ENCODE assay signal across 9 mouse cellular contexts in genomic region chr10:18446359-18446820, GRCm38 (mm10).
A peak's percentile ranks its signal among the peaks of the same experiment; 100 is the strongest.
DNase-seq lines count a peak whose midpoint lies in the region; ATAC-seq and TF ChIP-seq lines count a peak whose summit lies in the region.
"Had no signal": no experiment of that assay in that cellular context is flagged by ENCODE, and none has a peak within 500 bp of the region (broad histone marks: within the 10 kb centered on the region; RNA-seq: fewer than 3 reads in every experiment).

No protein-coding gene starts in this region.

- no peak for TF ChIP-seq CTCF in liver, postnatal 0 days (IDR thresholded peaks at IDR 0.05; ENCODE audit: low read depth)
- TF ChIP-seq CTCF in heart, postnatal 0 days (IDR thresholded peaks at IDR 0.05; ENCODE audit: low read depth) = no peak

- no peak for DNase-seq in liver, postnatal 0 days
- DNase-seq in embryonic facial prominence, embryonic 10.5 days (ENCODE audit: low spot score) = peak; percentile 67
- DNase-seq in heart, postnatal 0 days (ENCODE audit: low spot score) = peak; percentile 73
- DNase-seq in adrenal gland, adult 8-10 months = no peak
- no peak for DNase-seq in thymus, postnatal 4 days
- DNase-seq in urinary bladder, postnatal 36 days (ENCODE audit: low spot score in 2 of 2) = no peak
- DNase-seq: thymus, postnatal 36 days had no signal

- 32% methylated on average over 5 of the region's 7 CpGs for WGBS in liver, embryonic 12.5 days (ENCODE audit: insufficient replicate concordance)
- 44% methylated on average over 5 of the region's 7 CpGs for WGBS in liver, postnatal 0 days (ENCODE audit: insufficient replicate concordance)
- WGBS in embryonic facial prominence, embryonic 10.5 days = 10% methylated on average over 6 of the region's 7 CpGs
- 11% methylated on average over 5 of the region's 7 CpGs for WGBS in heart, postnatal 0 days
- WGBS in midbrain, embryonic 16.5 days = 4% methylated on average over 4 of the region's 7 CpGs

- TF ChIP-seq EP300 in liver, postnatal 0 days (IDR thresholded peaks at IDR 0.05; ENCODE audit: low read depth) = no peak
- TF ChIP-seq EP300 in heart, postnatal 0 days (IDR thresholded peaks at IDR 0.05; ENCODE audit: low read depth) = no peak; the same call in 1 of the 2 replicates

- peak overlapping the region; percentile 58 for H3K27ac ChIP-seq in liver, embryonic 12.5 days
- no peak overlapping the region for H3K27ac ChIP-seq in liver, postnatal 0 days (ENCODE audit: low read depth)
- peak overlapping the region; percentile 57 for H3K27ac ChIP-seq in embryonic facial prominence, embryonic 10.5 days (replicated peaks)
- H3K27ac ChIP-seq in heart, postnatal 0 days (ENCODE audit: low read depth) = peak overlapping the region; percentile 98
- peak overlapping the region; percentile 11; the same call in 1 of the 2 replicates for H3K27ac ChIP-seq in midbrain, embryonic 16.5 days (ENCODE audit: low read length)

- no peaks in the 10 kb centered on the region for H3K27me3 ChIP-seq in liver, embryonic 12.5 days (replicated peaks)
- H3K27me3 ChIP-seq in liver, postnatal 0 days (ENCODE audit: insufficient read depth, low read length) = no peaks in the 10 kb centered on the region
- no peaks in the 10 kb centered on the region for H3K27me3 ChIP-seq in embryonic facial prominence, embryonic 10.5 days (replicated peaks; ENCODE audit: low read depth, poor library complexity, severe bottlenecking)
- H3K27me3 ChIP-seq in heart, postnatal 0 days (ENCODE audit: control insufficient read depth, insufficient read depth, low read length) = no peaks in the 10 kb centered on the region
- H3K27me3 ChIP-seq in midbrain, embryonic 16.5 days (ENCODE audit: control insufficient read depth, insufficient read depth, low read depth, low read length) = no peaks in the 10 kb centered on the region

- H3K9ac ChIP-seq in liver, embryonic 12.5 days = peak overlapping the region; percentile 17; the same call in 1 of the 2 replicates
- H3K9ac ChIP-seq in liver, postnatal 0 days (replicated peaks) = no peak overlapping the region
- peak overlapping the region; percentile 53; the same call in 1 of the 2 replicates for H3K9ac ChIP-seq in heart, postnatal 0 days (replicated peaks; ENCODE audit: low read depth, low read length)
- no peak overlapping the region for H3K9ac ChIP-seq in midbrain, embryonic 16.5 days (ENCODE audit: low read depth, low read length)

- H3K4me2 ChIP-seq in liver, embryonic 12.5 days = peak overlapping the region; percentile 32; the same call in 1 of the 2 replicates
- H3K4me2 ChIP-seq in liver, postnatal 0 days (ENCODE audit: low read depth, low read length) = no peak overlapping the region
- peak overlapping the region; percentile 52 for H3K4me2 ChIP-seq in heart, postnatal 0 days (ENCODE audit: low read depth, low read length)
- H3K4me2 ChIP-seq in midbrain, embryonic 16.5 days (ENCODE audit: low read length) = peak overlapping the region; percentile 18; the same call in 1 of the 2 replicates

- H3K36me3 ChIP-seq in liver, embryonic 12.5 days = no peaks in the 10 kb centered on the region
- H3K36me3 ChIP-seq in liver, postnatal 0 days (replicated peaks; ENCODE audit: insufficient read depth, low read length) = no peaks in the 10 kb centered on the region
- no peaks in the 10 kb centered on the region for H3K36me3 ChIP-seq in embryonic facial prominence, embryonic 10.5 days (replicated peaks)
- no peaks in the 10 kb centered on the region for H3K36me3 ChIP-seq in heart, postnatal 0 days (replicated peaks; ENCODE audit: control insufficient read depth, insufficient read depth, low read length)
- H3K36me3 ChIP-seq in midbrain, embryonic 16.5 days (ENCODE audit: control insufficient read depth, insufficient read depth, low read length) = 0 out of 2 replicates have a peak, but pooled peaks cover 2% of the 10 kb centered on the region

- H3K4me3 ChIP-seq in liver, embryonic 12.5 days = no peak overlapping the region
- no peak overlapping the region for H3K4me3 ChIP-seq in liver, postnatal 0 days (ENCODE audit: low read depth, low read length)
- H3K4me3 ChIP-seq in embryonic facial prominence, embryonic 10.5 days = peak overlapping the region; percentile 13; the same call in 1 of the 2 replicates
- H3K4me3 ChIP-seq in heart, postnatal 0 days (ENCODE audit: low read depth, low read length) = peak overlapping the region; percentile 10
- no peak overlapping the region for H3K4me3 ChIP-seq in midbrain, embryonic 16.5 days (ENCODE audit: low read depth, low read length)

- peak; percentile 47; the same call in 1 of the 2 replicates for ATAC-seq in liver, embryonic 12.5 days
- no peak for ATAC-seq in liver, postnatal 0 days
- ATAC-seq in heart, postnatal 0 days (ENCODE audit: insufficient read depth, low read depth) = peak; percentile 37
- ATAC-seq in midbrain, embryonic 16.5 days = peak; percentile 43; the same call in 1 of the 2 replicates

- peaks cover 34% of the 10 kb centered on the region for H3K4me1 ChIP-seq in liver, embryonic 12.5 days
- no peaks in the 10 kb centered on the region for H3K4me1 ChIP-seq in liver, postnatal 0 days (ENCODE audit: insufficient read depth)
- H3K4me1 ChIP-seq in embryonic facial prominence, embryonic 10.5 days = peaks cover 27% of the 10 kb centered on the region
- H3K4me1 ChIP-seq in heart, postnatal 0 days (ENCODE audit: control insufficient read depth, insufficient read depth) = peaks cover 55% of the 10 kb centered on the region
- peaks cover 17% of the 10 kb centered on the region for H3K4me1 ChIP-seq in midbrain, embryonic 16.5 days (ENCODE audit: control insufficient read depth, insufficient read depth, low read length)

- no peaks in the 10 kb centered on the region for H3K9me3 ChIP-seq in liver, embryonic 12.5 days (replicated peaks)
- no peaks in the 10 kb centered on the region for H3K9me3 ChIP-seq in liver, postnatal 0 days (ENCODE audit: low read length)
- H3K9me3 ChIP-seq in embryonic facial prominence, embryonic 10.5 days = no peaks in the 10 kb centered on the region
- no peaks in the 10 kb centered on the region for H3K9me3 ChIP-seq in heart, postnatal 0 days (replicated peaks; ENCODE audit: control insufficient read depth, low read length)
- no peaks in the 10 kb centered on the region for H3K9me3 ChIP-seq in midbrain, embryonic 16.5 days (replicated peaks; ENCODE audit: control insufficient read depth, low read length, poor library complexity, severe bottlenecking)

Comparison
In these comparisons a context has a peak if more than half of its experiments do, and no peak if none do; other contexts are left out.
1. H3K9ac ChIP-seq: peak in liver, embryonic 12.5 days (single experiment) and heart, postnatal 0 days (single experiment); none in liver, postnatal 0 days (single experiment) and midbrain, embryonic 16.5 days (single experiment).
2. H3K4me3 ChIP-seq: peak in embryonic facial prominence, embryonic 10.5 days (single experiment) and heart, postnatal 0 days (single experiment); none in liver, embryonic 12.5 days (single experiment), liver, postnatal 0 days (single experiment) and midbrain, embryonic 16.5 days (single experiment).
3. DNase-seq: peak in embryonic facial prominence, embryonic 10.5 days (single experiment) and heart, postnatal 0 days (single experiment); none in liver, postnatal 0 days (single experiment), adrenal gland, adult 8-10 months (single experiment), thymus, postnatal 4 days (single experiment) and urinary bladder, postnatal 36 days (0 of 2).